Mouse (Mus musculus) MEL (cell line): ENCODE measurements around the gene Pabpc6.

Experiments
- CTCF ChIP-seq, 3 experiments: IDR thresholded peaks in 2 of 3; conservative IDR thresholded peaks in 1 of 3; 2 replicates each; pipeline ENCODE4 v1.5.1; 2011 to 2012; ENCODE audit warnings: low read length in 3 of 3, low read depth in 2 of 3, mild to moderate bottlenecking in 2 of 3, improper control_type of control experiment in 1 of 3, inconsistent platforms in 1 of 3, mixed read lengths in 1 of 3, moderate library complexity in 1 of 3; ENCODE audit not compliant: control insufficient read depth in 1 of 3, insufficient read depth in 1 of 3, poor library complexity in 1 of 3, severe bottlenecking in 1 of 3
- EP300 ChIP-seq, 2 experiments: IDR thresholded peaks; 2 replicates each; pipeline ENCODE4 v1.6.1; 2011; ENCODE audit warnings: improper control_type of control experiment in 2 of 2, low read length in 2 of 2, low read depth in 1 of 2, mild to moderate bottlenecking in 1 of 2
- JUND ChIP-seq: IDR thresholded peaks from 2 replicates; pipeline ENCODE4 v1.6.1; 2011; ENCODE audit warnings: low read depth, mild to moderate bottlenecking, improper control_type of control experiment, low read length
- MAFK ChIP-seq: IDR thresholded peaks from 2 replicates; pipeline ENCODE4 v1.6.1; 2011; ENCODE audit warnings: low read depth, mild to moderate bottlenecking, low read length, improper control_type of control experiment, borderline replicate concordance
- MAX ChIP-seq: IDR thresholded peaks from 2 replicates; pipeline ENCODE4 v1.6.1; 2011; ENCODE audit warnings: low read length, improper control_type of control experiment
- POLR2A ChIP-seq, 2 experiments: IDR thresholded peaks; 2 replicates each; pipeline ENCODE4 v1.6.1; 2011 to 2012; ENCODE audit warnings: low read length in 2 of 2, mild to moderate bottlenecking in 2 of 2, control low read depth in 1 of 2, improper control_type of control experiment in 1 of 2, low read depth in 1 of 2, moderate library complexity in 1 of 2; ENCODE audit not compliant: control insufficient read depth in 1 of 2, insufficient read depth in 1 of 2, poor library complexity in 1 of 2
- POLR2AphosphoS5 ChIP-seq: IDR thresholded peaks from 2 replicates; pipeline ENCODE4 v1.6.1; 2012; ENCODE audit warnings: low read depth, borderline replicate concordance, mild to moderate bottlenecking, inconsistent platforms, low read length, moderate library complexity, mixed read lengths
- USF2 ChIP-seq, 2 experiments: IDR thresholded peaks; 2 replicates each; pipeline ENCODE4 v1.6.1; 2011 to 2012; ENCODE audit warnings: improper control_type of control experiment in 2 of 2, low read length in 2 of 2, borderline replicate concordance in 1 of 2, inconsistent platforms in 1 of 2, low read depth in 1 of 2, mild to moderate bottlenecking in 1 of 2; ENCODE audit not compliant: insufficient read depth in 1 of 2

DNA sequence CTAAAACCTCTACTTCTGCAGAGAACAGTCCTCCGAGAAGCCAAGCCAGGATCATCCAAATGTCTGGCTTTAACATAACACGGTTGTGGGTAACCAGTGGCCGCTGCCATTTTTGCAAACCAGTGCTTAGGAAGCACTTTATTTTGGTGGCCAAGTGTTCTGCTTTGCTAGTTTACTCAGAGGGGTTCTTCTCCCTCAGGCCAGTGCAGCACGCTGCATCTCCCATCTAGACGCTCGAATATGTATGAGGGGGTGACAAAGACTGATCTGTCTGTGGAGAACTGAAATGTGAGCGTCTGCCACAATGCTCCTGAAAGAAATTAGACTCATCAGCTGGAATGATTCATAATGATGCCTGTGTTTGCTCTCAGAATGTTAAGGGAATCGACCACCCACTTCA, 11.2 kb upstream of the Pabpc6 start:
- no peak for TF ChIP-seq CTCF (IDR thresholded peaks at IDR 0.05 in 2 of 3, conservative IDR thresholded peaks at IDR 0.05 in 1 of 3; ENCODE audit: control insufficient read depth in 1 of 3, insufficient read depth in 1 of 3, low read depth in 2 of 3, low read length in 3 of 3, poor library complexity in 1 of 3, severe bottlenecking in 1 of 3)
- no peak for TF ChIP-seq POLR2A (IDR thresholded peaks at IDR 0.05; ENCODE audit: control insufficient read depth in 1 of 2, insufficient read depth in 1 of 2, low read depth in 1 of 2, low read length in 2 of 2, poor library complexity in 1 of 2)
- no peak for TF ChIP-seq JUND
- no peak for TF ChIP-seq USF2 (IDR thresholded peaks at IDR 0.05; ENCODE audit: borderline replicate concordance in 1 of 2, insufficient read depth in 1 of 2, low read depth in 1 of 2, low read length in 2 of 2)
- no peak for TF ChIP-seq MAX
- TF ChIP-seq MAFK, result no peak
- no peak for TF ChIP-seq EP300 (IDR thresholded peaks at IDR 0.05; ENCODE audit: low read depth in 1 of 2, low read length in 2 of 2)
- no peak for TF ChIP-seq POLR2AphosphoS5
